Mouse (Mus musculus) liver, adult (tissue): ENCODE measurements around the gene Pcyt2.
A peak's percentile ranks its signal among the peaks of the same experiment; 100 is the strongest.

Experiments
- GATA4 ChIP-seq: IDR thresholded peaks from 2 replicates; pipeline ENCODE4 v1.6.1; 2014; ENCODE audit warnings: mild to moderate bottlenecking, low read length; ENCODE audit not compliant: insufficient replicate concordance

Pcyt2 gene

DNA sequence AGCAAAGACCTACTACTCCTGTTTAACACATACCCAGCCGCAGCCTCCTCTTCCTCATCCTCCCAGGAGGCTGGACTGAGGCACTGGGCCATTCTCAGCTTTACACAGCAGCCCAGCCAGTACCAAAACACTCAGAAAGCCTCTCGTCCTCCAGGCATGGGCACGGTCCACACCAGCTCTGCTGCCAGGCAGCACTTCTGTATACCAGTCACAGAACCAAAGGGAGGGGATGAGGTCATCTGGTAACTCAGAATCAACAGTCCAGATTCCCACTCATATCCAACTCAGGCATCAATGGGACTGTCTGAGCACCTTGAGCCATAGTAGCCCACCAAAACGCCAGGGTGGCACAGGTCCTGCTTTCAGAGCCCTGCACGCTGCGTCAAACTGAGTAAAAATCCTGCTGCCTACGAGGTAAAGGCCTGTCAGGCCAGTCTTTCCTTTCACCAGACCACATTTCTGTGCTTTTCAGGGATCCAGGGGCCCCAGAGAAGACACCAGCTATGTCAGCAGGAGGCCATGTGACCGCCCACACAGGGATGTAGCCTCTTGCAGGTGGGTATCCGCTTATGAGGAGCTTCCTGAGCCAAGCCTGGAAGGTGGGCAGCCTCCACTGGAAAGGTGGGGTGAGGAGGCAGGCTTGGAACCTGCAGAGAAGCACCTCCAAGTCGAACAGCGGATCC, 9.2 kb upstream of the Pcyt2 start:
- TF ChIP-seq GATA4, result no peak

DNA sequence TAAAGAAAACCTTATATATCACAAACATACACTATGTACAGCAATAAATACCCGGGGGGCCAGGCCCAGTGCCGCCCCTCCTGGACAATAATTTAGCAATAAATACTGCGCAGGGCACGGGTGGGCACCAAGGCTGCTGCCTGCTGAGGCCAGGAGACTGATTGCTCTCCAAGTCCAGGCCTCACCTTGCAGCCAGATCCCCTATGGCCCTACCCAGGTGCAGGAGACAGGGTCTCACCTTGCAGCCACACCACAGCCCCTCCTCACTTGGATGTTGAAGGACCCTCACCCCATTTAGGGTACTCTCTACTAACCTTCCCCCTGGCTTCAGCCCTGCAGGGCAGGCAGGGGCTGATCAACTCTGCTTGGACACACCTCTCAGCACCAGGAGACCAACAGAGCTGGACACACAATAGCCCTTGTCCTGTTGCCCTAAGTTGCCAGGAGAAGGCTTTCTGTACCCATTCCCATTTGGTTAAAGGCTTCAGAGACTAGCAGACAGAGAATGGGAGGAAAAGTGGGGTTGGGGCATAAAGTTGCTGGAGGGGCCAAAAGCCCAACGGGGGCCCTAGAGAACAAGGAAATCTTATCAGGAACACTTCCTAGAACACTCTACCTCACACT, 7.5 kb upstream of the Pcyt2 start, which contains the start of gene Sirt7:
TSS of gene Sirt7 (minus strand) at position 89 of the 624 bp plus-strand sequence.
- no peak for TF ChIP-seq GATA4

DNA sequence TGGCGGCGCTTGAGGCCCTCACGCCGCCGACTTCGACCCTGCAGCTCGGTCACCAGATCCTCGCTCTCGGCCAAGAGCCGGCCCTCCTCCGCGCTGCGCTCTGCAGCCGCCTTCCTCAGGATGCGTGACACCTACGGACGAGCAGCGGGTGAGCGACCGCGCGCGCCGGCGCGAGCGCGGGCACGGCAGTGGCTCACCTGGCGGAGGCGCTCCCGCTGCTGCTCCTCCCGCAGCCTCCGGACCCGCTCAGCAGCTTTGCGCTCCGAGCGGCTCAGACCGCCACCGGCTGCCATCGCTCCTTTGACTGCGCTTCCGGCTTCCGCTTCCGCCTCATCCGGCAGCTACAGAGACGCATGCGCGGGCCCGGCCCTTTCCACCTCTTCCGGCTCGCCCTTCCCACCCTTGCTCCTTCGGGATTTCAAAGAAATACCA, 7.0 kb upstream of the Pcyt2 start:
- no peak for TF ChIP-seq GATA4

DNA sequence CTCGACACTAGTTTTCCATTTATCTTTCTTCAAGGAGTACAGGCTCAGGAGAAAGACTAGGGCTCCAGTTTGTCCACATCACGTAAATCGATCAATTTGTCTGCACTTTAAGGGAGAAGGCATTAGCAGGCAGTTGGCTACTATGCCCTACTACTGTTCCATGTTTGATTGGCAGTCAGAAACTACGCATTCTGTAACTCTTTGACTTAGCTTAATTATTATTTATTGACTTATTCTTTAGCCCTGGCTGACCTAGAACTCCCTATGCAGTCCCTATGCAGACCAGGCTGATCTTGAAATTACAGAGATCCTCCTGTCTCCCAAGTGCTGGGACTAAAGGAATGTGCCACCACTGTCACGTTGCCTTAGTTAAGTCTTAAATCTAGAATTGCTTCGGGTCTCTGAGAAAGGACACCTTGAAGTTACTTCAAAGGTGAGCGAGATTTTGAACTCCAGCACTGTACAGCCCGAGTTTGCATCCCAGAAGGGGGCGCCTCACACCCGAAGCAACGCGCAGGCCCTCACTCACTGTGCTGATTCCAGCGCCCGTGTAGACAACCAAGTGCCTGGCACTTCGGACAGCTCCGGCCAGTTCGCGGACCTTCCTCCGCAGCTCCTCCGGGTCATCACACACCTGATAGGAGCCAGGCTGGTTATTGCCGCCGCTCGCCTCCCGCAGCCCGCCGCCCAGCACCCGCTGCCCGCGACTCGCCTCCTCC, 6.4 kb upstream of the Pcyt2 start:
- no peak for TF ChIP-seq GATA4

DNA sequence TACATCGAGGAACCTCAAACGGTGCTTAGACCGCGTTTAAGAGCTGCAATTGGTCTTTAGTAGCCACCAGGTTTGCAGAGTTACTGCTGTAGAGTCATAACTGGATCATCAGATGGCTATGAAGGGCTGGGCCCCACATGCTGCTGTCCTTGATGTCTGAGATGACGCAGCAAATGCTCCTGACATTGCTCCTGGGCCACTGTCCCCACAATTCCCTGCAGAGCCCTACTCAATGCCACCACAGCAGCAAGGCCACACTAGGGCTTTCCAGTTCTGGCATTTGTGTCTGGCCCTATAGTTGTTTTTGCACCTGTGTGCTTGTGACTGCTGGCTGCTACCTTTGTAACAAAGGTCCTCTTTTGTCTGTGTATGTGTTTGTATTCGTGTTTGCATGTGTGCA, 5.1 kb upstream of the Pcyt2 start:
- TF ChIP-seq GATA4, result no peak

DNA sequence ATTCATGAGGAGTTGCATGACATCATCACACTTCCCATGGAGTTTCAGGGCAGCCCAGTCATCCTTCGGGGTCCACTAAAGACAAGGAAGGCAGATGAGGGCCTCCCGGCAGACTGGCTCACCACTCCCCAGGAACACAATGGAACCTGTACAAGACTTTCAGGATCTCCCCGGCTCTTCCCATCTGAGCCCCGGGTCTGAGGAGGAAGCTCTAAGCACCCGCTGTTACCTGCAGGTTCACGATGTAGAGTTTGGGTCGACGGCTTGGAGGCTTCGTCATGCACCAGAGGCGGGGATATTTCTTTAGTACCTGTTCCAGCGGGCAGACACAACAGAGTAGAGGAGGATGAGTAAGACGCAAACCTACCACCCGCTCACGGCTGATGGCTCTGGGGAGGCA, 2.5 kb upstream of the Pcyt2 start:
- no peak for TF ChIP-seq GATA4

DNA sequence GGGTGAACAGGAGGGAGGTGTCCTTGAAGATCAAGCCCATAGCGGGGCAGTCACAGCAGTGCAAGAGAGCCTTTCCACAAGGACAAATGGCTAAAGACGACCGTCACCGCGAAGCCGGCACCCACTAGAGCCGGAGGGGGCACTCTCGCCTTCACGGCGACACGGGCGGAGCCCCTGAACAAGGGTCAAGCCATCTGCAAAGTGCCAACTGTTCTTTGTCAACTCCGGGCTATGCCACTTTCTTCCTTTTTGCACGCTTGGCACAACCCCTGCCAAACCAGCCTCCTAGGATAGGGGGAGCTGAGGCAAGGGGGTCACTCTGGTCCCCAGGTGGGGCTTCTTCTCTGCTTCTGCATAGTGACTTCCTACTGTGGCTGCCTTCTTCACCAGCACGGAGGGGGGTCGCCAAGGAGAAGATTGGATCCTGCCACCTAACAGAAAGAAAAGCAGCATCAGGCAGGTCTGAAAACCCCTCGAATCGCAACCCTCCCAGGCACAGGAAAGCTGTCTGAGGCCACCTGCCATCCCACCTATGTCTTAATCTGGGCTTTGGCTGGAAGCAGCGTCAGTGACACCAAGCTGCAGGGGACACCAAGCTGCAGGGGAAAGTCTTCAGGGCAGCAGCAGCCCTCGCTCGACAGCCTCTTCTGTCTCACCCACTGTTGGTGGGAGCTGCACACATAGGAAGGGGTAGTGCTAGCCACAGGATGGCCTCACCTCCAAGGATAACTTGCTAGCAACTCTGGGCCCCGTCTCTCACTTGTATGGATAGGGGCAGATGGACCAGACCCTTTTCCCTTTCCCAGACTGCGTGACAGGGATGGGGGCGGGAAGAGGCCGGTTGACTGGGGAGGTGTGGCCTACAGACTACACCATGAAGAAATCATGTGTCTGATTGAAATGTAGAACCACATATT, 1.1 kb upstream of the Pcyt2 start:
- no peak for TF ChIP-seq GATA4

DNA sequence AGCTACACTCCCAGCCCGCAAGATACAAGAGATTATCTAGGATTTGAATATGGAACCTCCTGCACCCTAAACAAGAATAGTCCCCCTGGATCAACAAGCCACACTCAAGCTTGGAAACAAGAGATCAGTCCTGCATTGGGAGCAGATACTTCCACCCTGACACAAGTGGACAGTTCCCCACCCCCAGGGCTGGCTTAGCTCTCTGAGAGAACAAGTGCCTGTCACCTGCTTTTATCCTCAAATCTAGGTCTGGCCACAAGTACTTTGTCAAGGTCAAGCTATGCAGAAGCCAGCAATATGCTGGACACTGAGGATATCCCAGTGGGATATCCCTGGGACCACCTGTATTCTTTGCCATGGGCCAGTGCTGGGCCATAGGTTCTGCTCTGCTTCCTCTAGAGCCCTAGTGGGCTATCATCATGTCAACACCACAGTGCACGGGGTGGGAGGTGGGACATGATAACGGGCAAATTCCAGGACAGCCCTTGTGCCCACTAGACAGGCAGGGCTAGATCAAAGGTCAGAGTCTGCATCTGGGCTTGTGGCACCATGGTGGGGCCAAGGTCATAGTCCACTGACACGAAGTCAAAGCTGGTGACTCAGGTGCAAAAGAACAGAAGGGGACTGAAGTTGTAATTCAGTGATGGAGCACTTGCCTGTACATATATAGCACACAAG, 980 bp downstream of the Pcyt2 start:
- TF ChIP-seq GATA4, result 0 out of 2 replicates have a peak, but pooled peaks have one; percentile 31

DNA sequence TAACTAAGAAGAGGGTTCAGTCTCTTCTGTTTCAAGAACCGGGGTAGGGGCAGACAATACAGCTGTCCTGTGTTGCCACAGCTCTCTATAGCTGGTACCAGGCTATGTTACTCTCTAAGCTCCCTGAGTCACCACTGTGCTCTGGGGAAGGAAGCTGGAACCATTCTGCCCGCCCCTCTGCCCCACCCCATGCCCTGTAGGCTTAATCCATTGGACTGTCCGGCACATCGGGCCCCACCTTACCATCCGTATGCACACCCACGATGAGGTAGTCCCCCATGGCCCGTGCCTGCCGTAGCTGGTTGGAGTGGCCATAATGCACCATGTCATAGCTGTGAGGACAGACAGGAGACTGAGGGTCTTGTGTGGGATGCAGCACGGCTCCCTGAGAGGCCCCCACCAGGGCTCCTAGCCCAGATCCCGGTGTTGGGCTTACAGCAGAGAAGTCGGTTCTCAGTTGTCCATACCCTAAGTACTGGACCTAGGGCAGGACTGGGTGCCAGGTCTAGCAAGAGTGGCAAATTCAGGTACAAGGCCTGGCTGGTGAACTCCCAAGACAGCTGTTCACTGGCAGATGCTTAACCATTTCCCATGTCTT, 2.0 kb downstream of the Pcyt2 start:
- no peak for TF ChIP-seq GATA4

DNA sequence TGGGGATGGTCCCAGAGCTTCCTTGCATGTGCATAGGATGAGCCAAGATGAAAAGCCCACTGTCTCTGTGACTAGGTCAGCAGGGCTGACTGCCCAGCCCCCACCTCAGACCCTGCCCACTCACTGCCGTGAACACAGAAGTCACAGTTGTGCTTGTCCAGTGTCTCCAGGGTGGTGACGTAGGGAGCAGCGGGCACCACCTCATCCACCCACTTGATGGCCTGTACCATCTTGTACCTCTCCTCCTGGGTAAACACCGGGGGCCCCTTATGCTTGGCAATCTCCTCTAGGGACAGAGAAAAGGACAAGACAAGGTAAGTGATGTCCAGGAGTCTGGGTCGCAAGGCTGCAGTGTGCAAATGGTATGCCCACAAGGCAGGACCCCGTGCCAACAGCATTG, 2.6 kb downstream of the Pcyt2 start:
- no peak for TF ChIP-seq GATA4

DNA sequence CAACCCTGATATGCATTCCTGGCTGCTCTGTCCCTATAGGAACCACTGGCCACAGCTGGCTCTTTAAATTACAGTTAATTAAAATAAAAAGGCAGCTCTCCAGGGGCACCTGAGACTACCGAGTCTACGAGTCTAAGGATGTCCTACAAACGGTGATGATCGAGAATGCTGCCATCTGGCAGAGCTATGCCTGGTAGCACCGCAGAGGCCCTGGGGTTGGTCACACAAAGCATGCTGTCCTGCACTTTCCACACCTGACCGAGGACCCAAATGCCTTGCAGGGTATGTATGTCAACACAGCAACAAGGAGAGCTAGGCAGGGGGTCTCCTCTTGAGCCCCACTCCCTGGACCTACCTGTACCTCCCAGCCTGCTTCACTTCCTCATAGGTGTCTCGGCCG, 3.8 kb downstream of the Pcyt2 start:
- TF ChIP-seq GATA4, result no peak

DNA sequence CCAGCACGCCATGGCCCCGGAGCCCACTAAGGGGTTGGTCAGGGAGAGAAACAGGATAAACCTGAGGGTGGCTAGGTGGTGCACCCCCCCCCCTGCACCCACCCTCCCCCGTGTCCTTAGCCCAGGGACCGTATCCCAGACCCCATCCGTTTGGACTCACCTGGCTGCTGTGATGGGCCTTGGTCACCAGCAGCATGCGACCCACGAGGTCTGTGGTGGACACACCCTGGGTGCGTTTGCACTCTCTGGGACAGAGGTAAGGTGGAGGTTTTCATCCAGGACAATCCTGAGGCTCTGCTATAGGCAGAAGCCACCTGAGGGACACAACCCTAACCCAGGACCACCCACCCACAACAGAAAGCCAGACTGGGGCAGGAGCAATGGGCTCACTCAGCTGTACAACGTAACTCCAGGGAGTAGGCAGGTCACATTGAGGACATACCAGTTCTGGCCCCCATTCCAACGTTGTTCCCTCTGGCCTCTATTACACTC, 4.2 kb downstream of the Pcyt2 start:
- no peak for TF ChIP-seq GATA4

DNA sequence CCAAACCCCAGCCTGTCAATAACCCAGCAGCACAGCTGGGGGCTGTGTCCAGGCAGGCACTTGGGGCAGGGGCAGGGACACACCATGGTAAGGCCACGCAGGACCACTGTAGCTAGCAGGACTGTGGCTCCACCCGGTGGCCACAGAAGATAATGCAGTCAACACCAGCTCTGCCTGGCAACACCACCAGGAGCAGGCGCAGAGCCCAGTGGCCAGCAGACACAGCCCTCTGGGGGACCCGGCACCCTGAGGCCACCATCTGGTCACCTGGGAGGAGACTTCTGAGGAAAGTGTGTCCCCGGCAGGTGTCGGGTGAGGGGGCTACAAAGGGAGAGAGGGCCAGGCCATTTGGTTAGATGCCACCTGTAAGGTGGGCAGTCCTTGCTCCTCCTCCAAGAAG, 5.0 kb downstream of the Pcyt2 start:
- TF ChIP-seq GATA4, result no peak

DNA sequence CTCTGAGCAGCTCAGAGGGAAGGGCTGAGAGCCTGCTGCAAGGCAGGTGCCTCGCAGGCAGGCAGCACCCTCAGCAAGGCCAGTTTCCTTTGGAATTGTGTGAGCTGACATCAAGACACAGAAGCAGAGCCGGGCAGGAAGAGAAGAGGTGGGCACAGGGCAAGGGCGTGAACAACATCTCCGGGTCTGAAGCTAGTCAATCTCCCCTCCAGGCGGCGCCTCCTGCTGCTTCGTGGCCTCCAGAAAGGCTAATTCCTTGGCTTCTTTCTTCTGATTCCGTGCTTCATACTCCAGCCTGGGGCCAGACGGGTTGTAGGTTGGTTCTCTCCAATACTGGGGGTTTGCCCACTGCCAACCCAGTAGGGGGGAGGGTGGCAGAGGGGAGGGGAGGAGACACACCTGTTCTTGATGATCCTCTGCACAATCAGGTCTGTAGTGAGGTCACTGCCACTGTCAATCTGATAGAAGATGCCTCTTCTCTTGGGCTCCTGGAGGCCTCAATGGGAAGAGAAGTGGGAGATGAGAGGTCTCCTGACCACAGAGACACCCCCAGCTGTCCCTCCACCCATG, 7.2 kb downstream of the Pcyt2 start:
- no peak for TF ChIP-seq GATA4
